Mouse (Mus musculus): ENCODE measurements at regions not wholly inside any gene's neighbourhood (a gene's known extent, or its start where the extent isn't known, plus 50 kb on each side); places are given as distances from the start of the nearest gene placed in this dataset.
A peak's percentile ranks its signal among the peaks of the same experiment; 100 is the strongest.

DNA sequence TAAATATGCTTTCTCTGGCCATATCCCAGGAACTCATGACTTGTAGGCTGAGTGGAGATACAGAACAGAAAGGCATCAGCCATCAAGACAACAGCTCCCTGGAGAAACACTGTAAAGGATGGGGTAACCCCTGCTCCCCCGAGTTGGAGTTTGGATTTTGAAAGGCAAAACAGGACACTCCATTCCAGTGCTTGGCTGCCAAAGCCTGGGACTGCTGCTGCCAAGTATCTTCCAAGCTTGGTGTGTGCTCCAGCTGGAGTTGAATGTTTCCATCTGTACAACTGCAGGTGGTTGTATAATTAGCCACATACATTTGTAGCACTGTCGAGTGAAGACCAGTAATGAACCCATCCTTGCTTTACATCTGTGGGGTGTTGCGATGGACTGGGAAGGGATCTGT lies 62.1 kb downstream of the 4933412E24Rik start:
- peak; percentile 43 for DNase-seq

DNA sequence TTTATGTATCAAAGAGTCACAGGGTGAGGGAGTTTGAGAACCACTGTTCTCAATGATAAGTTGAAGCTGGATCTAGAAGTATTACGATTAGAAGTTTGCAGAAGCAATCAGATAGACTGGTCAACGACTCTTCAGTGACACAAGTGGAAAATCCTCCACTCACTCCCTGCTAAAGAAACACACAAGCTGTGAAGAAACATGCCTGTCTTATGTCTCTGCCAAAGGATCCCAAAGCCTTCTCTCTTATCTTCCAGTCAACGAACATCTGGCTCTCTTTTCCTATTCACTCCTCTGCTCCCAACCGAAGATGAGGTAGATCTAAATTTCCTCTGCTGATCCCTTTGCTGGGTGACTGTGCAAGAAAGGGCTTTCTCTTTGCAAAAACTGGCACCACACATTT lies 62.6 kb downstream of the 4933412E24Rik start:
- DNase-seq = no peak

DNA sequence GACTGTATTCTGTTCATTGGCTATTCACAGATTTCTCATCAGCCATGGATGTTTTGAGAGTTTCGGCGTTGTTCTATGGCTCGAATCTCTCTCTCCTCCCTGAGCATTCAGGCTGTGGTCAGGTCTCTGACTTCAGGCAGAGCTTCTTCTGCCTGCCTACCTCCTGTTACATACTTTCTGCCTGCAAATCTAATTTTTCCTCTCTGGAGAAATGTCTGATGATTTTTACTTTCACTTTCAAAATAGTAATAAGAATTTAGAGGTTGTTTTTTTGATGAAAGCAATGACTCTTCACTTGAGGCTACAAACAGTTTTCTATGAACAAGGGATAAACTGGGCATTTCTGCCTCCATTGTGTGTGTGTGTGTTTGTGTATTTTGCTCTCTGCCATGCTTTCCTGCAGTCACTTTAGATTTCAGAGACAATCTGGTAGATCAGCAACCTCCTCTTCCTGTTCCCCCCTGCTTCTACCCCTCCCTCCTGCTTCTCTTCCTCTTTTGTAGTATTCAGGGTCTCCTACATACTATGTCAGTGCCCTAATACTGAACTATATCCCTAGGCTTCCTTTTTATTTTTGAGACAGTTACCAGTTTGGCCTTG lies 65.7 kb downstream of the 4933412E24Rik start:
- no peak for DNase-seq

DNA sequence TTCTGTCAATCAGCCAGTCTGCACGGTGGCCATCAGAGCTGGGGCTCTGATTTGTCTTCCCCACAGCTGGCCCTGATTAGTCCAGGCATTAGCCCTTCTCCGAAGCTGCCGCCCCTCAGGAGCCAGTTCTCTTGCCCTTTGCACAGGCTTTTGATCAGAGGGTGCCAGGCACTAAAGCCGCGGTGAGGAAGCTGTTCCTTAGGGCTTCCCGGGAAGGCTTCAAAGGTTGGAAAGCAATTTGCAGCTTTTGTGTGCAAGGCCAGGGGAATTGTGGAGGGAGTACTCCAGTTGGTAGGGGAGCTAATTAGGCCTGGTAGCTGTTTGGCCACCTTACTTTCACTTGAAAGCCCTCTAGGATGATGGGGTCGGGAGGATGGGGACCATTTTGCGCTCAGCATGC lies 71.2 kb downstream of the 4933412E24Rik start:
- DNase-seq = no peak

DNA sequence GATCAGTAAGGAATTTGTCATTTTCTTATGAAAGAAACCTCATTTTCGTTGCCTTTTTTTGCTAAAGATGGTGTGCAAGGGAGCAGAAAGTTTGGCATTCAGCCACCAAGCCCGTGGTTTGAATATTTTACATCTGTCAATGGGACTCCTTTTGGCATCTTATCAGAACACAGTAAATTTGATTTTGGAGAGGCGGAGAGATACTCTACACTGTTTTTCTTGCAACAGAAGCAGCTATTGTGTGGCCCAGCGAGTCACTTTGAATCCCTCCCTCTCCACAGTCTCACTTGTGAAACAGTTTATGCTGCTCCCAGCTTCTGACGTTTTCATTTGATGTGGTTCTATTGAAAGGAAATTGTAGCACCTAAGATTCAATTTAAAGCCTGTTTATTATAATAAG lies 79.9 kb downstream of the 4933412E24Rik start:
- no peak for DNase-seq

DNA sequence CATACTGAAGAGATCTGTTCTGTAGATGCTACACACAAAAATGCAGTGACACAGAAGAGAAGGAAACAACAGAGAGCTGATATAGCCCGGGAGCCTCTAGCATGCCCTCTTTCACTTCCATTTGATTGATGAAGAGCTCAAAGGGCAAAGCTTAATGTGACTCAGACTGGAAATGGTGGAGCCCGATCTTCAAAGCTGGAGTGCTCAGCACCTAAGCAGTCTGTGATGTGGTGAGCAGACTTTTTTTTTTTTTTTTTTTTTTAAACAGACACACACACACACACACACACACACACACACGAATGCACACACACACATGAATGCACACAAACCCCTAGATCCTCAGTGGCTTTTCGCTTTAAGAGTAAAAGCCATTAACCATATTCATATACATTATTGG lies 102.6 kb downstream of the 4933412E24Rik start:
- no peak for DNase-seq

DNA sequence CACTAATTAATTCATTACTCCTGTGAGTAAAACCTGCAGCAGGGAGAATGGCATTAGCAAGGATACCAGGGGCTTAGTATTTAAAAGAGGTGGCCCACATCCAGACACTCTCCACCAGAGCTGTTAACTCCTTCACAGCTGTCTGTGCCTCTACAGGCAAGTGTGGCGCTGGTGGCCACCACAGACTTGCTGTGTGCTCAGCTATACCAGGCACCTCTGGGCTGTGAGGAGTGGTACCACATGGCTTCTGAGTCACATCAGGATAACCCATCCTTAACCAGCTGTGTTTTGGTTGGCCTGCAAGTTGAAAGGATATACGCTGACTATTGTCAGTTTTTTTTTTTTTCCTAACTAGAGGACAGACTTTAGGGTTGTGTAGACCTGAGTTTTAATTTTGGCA lies 108.1 kb downstream of the 4933412E24Rik start:
- DNase-seq = no peak

DNA sequence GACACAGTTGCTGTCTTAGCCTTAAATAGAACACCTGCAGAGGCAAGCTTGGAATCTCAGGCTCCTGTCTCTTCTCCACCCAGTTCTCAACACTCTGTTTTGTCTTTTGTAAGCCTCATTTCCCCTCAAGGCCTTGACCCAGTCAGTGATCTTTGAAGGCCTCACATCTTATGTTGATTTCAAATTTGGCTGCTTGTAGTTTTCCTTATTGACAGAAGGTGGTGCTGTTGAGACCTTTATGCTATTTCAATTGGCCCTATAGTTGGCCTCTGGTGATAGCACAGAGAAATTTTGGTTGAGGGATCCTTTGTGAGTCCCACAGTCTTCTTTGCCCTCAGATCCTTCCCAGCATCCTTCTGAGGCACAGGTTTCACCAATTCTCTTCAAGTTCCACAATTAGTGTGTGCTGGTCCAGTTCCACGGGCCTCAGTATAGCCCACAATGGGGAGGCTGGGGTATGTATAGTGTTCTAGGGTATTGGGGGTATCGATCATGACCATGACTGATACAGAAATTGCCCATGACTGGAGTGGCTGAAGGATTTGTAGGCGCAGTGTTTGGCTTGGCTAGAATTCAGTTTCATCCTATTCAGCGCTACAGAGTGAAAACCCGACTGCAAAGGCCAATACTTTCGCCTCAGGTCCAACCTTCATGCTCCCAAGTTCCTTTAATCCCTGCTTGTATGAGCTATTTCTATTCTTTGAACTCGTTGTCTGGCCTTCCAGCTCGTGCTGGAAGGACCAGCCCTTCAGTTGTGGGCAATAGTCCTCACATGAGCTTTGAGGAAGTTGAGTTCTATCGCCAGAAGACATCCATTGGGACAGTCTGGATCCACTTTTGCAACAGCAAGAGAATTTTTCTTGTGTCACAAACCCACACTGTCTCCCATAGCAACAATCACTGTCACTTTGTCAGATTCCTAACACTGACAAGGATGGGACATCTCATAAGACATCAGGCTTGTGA lies 110.3 kb downstream of the 4933412E24Rik start:
- peak; percentile 24 for DNase-seq

DNA sequence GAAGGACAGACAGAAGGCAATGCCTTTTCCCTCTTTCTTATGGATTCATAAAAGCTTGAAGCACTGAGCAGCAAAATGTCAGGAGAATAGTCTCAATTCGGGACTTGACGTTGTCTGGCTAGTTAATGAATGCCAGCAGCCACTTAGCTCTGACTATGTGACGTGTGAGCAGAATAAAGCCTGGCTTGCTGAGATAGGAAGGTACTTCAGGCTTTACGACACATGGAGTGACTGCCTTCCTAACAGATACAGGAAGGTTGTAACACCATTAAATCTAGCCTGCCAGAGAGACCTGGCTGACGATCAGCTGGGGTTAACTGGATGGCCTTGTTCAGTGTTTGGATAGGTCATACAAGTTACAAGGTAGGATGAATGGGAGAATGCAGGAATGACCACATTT lies 111.7 kb downstream of the 4933412E24Rik start:
- DNase-seq = no peak

DNA sequence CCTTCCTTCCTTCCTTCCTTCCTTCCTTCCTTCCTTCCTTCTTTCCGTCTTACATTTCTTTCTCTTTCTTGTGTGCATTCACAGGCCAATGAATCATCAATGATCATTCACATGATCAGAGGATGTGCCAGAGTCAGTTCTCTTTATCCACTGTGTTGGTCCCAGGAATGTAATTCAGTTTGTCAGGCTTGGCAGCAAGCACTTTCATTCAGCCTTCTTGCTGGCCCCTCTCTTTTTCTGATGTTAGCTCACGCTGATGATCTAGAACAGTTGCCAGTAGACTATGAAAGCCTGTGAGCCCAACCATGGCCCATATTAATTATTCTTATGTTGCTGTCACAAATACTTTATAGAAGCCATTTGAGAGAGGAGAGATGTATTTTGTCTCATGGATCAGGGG lies 127.4 kb downstream of the 4933412E24Rik start:
- no peak for DNase-seq

DNA sequence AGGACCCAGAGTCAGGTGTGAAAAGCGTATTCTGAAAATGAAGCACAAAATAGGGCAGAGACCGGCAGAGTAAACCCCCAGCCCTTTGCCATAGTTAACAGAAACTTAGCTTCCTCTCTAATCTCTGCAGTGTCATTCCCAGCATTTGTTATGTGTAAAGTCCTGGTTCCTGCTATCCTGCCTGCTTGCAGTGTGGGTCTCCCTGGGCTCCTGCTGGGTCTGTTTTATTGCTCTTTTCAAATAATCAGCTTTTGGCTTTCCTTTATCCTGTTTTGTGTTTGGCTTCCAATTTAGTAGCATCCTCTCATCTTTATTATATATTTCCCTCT lies 128.3 kb downstream of the 4933412E24Rik start:
- DNase-seq = no peak

DNA sequence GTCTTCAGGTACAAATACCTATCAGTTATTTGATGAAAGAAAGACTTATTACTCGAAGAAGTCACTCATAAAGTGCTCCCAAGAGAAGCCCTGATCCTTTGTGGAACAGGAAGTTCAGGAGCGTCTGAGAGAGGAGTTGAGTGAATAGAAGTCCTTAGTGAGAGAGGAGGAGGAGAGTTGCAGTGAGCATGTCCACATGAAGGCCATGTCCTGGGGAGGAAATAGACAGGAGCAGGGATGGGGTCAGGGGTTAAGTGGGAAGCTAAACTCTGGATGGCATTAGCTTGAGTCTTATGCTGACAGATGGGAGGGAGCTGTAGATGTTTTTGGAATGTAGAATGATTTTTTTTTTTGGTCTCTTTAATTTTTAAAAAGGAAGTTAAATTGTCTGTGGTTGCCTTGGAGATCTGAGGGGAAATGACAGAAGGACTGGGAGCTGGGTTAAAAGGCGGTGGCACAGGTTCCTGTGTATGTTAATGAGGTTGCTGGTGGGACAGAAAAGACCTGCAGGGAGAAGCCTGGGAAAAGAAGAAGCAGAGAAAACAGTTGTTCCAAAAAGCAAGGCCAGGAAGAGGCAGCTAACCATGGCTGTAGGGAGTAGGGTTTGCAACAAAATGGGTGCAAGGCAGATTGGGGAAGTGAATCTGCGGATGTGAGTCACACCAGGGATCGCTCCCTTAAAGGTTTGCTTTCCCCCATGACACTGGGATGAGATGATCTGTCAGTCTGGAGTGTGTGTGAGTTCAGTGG lies 128.9 kb downstream of the 4933412E24Rik start:
- DNase-seq = no peak

DNA sequence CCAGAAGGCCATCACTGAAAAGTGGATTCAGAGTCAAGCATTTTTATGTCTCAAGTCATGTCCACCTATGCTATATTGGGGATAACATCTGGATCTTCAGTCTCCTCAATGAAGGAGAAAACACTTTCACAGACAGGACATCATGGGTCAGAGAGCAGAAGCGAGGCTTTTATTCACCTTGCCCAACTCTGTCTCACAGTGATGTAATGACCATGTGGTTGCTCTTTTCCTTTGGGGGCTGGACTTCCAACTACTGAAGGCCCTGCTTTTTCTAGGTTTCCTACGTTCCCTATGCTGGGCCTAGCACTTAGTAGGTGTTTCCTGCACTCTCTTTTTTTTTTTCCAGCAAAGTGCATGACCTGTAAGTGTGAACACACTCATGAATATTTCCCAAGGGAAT lies 130.4 kb downstream of the 4933412E24Rik start:
- DNase-seq = no peak

DNA sequence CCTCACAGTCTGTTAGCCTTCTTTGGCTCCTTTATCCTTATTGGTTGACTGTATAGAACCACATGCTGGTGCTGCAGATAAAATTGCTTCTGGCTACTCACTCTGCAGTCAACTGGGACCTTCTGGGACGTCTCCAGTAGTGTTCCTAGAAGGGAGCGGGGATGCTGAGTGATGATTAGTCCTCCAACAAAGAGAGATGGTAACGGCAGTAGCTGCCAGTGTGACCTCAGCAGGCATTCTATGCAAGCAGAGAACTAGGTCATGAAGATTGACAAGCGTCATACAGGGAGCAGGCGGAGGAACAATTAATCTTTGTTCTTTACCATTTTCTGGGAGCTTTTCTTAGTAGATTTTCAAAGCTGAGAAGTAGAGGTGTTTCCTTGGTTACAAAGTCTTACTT lies 134.0 kb downstream of the 4933412E24Rik start:
- no peak for DNase-seq

DNA sequence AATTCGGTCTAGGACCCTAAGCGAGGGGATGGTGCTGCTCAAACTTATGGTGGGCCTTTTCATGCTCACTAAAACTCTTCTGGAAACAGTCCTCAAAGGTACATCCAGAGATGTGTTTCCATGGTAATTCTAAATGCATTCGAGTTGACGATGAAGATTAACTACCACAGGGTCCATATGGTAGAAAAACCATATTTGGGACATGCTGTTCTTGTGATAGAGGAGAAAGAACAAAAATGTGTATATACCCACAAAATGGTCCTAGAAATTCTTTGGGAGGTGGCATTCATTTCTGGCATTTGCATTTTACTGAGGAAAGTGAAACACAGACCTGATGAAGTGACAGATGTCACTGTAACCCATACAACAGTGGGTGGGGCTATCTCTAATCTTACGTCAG lies 136.0 kb downstream of the 4933412E24Rik start:
- no peak for DNase-seq

DNA sequence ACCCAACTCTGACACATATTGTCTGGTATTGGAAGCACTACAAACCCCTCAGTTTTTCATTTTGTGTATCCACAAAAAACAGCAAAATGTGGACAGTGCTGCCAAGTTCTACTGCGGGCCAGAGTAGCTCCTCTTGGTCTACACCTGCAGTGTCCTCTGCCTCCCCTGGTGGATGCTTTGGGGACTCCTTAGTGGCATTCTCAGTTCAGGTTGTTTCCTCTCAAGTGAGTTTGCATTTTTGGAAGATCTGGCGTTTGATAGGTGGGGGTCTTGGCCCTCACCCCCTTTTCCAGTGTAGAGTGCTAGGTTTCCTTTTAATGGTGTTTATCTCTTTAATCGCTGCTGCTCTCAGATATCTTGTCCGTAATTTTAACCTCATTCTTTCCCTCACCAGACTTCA lies 137.1 kb downstream of the 4933412E24Rik start:
- DNase-seq = no peak

DNA sequence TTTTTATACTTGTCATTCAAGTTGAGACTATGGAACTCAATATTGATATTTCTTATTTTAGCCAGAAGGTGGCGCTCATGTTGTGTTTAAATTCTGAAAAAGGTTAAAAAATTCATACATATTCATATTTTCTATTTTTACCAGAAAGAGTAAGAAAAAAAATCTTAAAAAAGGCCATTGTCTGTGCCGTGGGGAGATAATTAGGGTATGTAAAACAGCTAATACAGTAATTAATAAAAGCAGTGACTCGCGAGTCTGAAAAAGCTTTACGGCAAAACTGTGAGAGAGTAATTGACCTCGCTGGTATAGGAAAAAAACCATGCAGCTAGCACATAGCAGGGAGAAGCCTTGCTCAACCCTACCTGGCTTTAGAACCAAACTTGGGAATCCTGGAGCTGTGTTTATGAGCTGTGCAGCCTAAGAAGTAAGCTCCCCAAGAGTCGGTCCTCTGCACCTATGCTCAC lies 140.1 kb downstream of the 4933412E24Rik start:
- no peak for DNase-seq

DNA sequence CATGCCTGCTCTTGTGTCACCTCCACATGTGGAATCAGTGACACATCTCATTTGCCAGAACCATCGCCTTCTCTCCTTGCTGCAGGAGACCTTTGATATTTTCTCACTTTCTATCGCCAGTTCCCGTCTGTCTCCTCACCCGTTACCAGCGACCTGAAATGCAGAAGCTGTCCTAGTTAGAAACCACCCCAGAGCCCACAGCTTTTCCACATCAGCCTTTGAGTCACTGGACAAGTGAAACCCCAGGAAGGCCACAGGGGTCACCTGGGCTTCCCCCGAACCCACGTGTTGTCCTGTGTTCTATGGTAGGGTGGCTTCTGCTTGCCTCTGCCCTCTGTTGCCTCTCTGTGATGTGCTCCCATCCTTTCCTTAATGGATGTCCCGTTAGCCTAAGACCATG lies 149.7 kb downstream of the 4933412E24Rik start:
- DNase-seq = no peak

DNA sequence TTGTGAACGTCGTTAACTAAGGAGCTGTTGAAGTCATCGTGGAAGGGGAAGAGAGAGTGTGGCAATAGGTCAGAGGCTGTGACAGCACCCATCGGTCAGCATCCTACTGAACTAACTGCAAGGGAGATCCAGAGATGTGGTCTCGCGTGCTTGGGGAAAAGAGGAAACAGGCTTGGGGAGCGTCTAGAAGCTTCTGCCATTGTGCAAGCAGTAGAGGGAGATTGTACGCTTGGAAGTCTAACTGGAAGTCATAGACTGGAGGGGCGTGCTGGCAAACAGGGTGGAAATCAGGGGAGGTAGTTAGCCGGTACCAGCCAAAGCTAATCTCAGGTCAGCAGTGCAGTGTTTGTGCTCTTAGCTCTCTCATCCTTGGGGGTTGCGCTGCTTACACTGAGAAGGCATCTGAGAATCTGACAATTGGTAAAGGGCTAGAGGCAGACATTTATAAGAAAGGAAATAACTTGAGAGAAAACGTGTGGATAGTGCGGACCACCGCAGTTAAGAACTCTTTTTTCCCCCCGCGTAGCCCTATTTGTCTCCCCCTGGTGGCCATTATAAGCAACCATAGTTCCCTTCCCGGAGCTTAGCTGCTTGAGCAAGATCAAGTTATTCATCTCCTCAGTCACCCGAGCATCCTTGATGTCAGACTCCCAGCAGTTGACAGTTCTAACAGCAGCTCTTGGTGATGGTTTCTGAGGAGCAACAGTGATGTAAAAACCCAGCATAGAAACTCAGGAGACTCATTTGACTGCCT lies 151.5 kb downstream of the 4933412E24Rik start:
- DNase-seq = no peak

DNA sequence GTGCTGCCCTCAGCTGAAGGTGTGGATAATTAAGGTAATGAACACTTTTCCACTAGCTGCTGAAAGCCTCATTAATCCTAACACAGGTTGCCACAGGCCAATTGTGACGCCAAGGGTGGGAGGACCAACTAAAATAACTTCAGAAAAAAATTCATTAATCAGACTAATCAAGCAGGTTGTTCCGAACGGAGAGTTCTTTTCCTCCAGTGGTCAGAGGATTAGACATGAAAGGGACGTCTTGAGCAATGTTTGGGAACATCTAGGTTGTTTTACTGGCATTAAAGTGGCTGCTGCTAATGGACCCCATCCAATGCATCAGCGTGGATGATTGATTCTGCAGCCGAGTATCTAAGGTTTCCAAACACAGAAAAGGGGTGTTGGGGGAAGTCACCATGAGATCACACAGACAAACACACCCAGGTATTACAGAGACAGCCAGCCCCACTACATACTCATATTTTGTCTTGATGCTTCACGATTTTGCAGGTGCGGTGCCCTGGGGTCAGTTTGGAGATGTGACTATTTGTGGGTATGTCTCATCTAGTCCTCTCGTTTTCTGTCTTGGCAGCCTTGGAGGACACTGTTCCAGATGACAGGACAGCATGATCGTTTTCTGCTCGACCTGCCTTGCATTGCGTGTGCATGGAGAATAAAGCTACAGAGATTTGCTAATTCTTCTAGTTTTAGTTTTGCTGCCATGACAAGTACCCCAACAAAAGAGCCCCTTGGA lies 164.0 kb downstream of the 4933412E24Rik start:
- no peak for DNase-seq

DNA sequence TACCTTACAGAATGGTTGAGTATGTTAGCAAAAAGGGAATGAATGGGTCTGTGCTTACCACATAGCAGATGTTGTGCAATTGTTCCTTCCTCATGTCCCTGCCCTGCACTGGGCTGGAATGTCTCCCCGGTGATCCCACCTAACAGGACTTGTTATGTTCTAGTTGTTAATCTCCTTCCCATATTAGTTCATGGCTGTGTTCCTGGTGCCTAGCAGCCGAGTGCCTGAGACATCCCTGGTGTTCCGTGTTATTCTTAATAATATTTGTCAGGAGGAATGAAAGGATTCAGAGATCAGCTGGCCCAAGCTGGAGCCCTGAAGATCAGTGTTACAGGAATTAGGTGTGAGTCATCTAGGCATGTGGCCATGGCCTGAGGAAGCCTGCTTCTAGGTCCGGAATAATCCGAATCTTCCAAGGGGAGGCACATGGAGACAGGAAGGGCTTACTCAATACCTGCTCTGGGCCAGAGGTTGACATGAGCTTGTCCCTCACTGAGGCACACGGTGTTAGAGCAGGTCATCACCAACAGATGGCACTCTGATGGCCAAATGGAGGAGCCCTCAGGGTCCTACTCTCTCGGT lies 171.2 kb downstream of the 4933412E24Rik start:
- DNase-seq = no peak

DNA sequence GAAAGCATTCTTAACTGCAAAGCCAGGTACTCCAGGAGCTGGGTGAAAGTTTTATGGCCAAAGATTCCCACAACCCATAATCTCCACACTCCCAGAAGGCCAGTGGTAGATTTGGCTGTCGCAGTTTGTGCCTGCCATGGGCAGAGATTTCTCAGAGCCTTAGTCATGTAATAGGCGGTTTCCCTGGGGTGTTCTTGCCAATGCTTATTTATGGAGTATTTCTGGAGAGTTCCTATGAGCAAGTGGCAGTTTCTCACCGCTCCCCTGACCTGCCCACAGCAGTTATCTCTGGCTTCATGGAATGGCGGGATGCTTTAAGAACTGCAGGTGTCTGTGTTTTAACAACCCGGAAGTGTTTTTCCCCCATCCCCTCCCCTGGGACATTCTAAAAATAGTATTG lies 179.8 kb downstream of the 4933412E24Rik start:
- DNase-seq = no peak

All from cerebellum, adult 9-10 months (tissue).